Mouse (Mus musculus) 416B (cell line): Measurements from ENCODE around the gene Scin.
"Not testable (repeated sequence)": the region's sequence is repeated elsewhere in the genome, so short reads cannot be mapped to it uniquely, and the experiment has no call there.

ENCODE experiments used
- DNase-seq: peaks from one replicate; pipeline ENCODE4 v3.0.0; 2011; ENCODE audit warnings: low read depth

Gene Scin

DNA sequence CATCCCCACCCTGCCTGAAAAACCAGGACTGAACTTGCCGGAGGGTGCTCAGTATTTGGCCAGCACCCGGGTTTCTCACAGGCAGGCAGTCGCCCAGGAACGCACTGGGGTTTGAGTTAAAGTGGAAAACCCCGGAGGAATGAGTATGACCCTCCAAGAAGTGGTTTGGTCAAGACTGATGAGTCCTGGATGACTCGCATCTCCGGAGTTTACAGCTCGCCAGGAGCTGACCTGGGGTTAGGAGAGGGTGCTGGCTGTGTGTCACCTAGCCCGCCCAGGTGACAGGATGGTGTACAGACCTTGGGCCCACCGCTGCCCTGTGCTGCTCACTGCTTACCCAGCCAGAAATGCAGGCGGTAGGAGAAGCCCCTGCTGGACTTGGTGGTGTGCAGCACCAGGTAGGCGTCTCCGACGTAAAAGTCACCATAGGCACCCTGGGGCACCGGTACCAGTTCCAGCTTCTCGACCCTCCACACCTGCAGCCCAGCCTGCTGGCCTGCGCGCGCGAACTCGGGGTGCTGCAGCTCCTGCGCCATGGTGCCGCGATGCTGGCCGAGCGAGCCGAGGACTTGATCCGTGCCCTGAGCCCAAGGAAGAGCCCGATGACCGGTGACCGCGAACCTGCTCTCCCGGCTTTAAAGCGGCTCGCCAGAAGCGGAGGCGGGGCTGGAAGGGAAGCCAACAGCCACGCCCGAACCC, at the start of gene Scin:
Gene Scin, minus strand, starts transcription at position 656 of the 699 bp plus-strand sequence.
- no peak for DNase-seq

DNA sequence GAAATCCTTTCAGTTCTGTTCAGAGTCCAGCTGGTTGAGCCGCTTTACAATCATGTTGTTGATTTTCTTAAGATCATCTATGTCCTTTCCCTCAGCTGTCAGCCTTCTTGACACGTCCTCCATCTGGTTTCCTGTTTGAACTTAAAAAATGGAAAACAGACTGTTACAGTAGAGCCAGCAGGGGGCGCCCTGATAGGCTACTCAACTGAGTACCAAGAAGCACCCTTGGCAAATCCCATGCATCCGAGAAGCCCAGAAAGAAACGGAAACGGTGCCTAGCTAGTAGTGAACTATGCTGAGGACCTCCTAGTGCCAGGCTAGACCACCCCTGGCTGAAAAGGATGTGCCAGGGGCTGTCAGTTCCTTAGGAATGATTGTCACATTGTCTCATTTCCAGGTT, 43.1 kb upstream of the Scin start:
- peak; percentile 74 for DNase-seq

DNA sequence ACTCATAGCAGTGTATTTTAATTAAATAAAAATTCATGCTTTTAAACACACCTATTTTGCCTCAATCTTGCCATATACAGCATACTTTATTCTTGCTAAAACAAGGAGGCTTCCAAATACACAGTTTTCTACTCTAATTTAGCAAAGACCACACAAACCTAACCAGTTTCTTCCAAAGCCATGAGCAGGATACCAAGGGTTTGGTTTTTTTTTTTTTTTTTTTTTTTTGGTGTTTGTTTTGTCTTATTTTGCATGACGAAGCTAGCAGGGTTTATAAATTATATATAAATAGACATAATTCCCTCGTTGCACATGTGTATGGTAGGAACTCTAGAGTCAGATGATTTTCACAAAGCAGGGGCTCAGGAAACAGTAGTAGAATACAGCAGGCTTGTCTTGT, 42.1 kb upstream of the Scin start:
- DNase-seq, result no peak

DNA sequence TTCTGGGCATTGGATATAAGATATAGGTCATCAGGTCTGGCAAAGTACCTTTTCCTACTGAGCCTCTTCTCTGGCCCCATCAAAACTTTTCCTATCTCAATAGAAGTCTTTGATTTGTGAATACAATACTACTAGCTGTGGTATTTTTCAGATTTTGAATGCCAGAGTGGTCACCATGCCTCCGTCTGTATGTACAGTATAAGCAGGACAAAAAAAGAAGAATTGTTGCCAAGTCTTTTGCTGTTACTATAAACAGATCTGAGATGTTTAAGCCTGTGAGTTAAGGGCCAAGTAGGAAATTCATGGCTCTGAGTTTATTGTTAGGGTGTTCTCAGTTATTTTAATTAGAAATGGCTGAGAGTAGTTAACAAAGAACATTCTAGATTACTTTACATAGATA, 41.1 kb upstream of the Scin start:
- not testable (repeated sequence) for DNase-seq

DNA sequence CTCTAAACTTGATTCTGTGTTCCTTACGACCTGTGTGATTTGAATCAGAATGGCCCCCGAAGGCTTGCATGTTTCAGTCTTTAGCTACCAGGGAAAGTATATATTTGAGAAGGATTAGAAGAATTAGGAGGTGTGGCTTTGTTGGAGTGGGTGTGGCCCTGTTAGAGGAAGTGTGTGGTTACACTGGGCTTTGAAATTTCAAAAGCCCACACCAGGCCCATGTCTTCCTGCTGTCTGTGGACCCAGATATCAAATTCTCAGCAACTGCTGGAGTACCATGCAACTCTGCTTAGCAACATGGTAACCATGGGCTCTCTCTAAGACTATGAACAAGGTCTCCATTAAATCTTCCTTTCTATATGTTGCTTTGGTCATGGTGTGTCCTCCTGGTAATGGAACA, 37.6 kb upstream of the Scin start:
- peak; percentile 78 for DNase-seq

DNA sequence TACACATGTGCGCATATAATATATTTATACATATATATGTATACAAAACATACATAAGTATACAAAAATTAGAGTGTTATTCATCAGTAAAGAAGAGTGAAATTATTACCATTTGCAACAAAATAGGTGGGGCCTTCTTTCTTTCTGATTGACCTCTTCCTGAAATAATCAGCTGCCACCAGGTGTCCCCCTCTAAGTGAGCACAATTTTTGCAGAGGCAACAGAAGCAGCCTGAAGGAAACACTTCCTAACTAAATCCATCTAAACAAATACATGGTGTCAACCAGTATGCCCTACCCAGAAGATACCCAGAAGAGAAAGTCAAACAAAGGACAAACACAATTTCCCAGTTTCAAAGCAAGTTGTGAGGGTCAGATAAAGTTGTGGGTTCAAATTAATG, 35.6 kb upstream of the Scin start:
- no peak for DNase-seq

DNA sequence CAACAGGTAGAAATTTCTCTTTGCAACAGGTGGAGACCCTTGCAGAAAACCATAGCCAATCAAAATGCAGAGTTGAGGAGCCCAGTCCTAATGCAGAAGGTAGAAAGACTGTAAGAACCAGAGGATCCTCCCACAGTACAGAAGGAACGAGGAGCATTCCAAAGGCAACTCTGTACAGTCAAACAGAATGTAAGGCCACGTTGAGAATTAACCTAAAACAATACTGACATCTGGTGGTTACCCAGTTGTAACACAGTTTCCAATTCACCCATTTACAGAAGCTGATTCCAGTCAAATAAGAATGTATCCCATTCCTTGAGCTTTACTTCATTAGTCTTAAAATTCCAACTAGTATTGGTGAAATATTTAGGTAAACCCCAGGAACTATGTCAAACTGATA, 30.6 kb upstream of the Scin start:
- peak; percentile 72 for DNase-seq

DNA sequence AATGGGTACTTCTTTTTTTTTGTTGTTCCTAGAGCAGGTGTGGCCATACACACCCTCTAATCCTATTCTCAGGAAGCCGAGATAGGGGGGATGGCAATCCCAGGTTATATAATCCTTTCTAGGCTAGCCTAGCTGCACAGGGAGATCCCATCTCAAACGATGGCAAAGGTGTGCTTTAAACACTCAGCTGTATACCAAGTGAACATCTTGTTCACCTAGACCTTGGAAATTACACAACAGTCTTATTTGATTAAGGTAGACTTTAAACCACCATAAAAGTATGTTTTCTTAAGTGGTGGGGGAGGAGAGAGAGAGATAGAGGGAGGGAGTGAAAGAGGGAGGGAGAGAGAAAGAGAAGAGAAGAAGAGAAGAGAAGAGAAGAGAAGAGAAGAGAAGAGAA, 26.7 kb upstream of the Scin start:
- DNase-seq, result no peak

DNA sequence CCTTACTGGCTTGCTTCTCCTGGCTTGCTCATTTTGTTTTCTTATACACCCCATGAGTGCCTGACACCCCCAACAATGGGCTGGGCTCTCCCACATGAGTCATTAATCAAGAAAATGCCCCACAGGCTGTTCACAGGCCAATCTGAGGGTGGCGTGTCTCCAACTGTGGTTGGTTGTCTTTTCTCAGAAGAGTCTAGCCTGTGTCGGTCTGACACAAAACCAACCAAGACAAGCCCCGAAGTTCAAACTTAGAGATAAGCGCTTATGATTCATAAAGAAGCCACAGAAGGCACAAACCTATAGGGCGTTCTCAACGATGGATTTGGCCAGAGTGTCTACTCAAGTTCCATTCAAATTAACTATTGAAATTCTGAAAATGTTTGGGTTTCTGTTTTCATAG, 20.2 kb upstream of the Scin start:
- DNase-seq, result peak; percentile 80

DNA sequence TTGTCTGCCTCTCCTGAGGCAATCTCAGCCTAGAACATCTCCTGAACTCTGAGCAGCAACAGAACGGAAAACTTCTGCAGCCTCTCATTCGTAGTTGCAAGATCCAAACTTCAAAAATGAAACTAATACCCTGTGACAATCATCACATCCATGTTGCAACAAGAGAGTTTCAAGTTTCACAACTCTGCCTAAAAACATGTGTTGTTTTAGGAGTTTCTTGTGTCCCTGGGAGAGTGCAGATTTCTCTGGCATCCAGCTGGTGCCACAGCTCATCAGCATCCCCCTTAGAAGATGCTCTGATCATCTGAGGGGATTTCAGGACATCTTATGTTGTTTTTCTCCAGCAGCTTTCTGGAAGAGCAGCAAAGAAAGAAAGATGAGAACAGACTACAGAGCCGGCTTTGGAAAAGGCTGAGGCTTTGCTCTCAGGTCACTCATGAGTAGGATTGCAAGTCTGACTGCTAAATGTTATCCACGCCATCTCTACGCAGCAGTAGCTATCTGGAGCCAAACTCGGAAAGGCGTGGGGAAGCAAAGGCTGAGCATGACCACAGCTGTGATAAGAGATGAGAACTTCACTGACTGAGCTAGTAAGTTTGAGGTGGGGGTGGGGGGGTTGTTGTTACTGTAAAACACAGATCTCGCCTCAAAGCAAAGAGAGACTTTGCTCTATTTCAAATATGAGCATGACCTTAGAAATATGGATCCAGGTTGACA, 18.5 kb upstream of the Scin start:
- DNase-seq, result peak; percentile 50

DNA sequence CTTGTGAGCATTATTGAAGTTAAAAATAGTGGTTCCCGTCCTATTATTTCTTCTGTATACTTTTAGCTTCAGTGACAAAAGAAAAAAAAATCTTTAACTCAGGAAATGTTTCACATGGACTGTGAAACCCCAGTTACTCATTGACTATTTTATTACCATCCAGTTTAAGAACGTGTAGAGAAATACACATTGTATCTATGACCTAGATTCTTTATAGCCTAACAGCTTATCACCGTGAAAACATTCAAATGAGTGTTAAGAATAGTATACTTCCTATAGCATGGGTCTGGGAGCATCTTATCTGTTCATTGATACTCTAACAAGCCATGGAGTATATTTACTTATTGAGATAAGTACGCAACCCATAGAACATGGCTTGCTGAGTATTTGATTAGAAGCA, 13.3 kb upstream of the Scin start:
- DNase-seq, result no peak

DNA sequence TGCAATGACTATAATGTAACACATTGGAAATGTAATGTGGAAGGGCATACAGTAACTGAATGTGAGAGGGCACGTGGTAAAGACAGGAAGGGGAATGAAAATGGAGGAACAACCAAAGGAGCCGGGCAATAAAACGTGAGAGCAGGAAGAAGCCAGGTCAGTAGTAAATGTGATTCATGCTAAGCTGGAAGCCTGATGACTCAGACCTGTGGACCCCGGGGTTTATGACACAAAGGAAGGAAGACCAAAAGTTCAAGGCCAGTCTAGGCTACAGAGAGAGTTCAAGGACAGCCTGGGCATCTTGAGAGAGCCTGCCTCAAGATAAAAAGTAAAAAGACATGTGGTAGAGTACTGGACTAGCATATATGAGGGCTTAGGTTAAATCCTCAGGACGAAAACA, 12.5 kb upstream of the Scin start:
- peak; percentile 86 for DNase-seq

DNA sequence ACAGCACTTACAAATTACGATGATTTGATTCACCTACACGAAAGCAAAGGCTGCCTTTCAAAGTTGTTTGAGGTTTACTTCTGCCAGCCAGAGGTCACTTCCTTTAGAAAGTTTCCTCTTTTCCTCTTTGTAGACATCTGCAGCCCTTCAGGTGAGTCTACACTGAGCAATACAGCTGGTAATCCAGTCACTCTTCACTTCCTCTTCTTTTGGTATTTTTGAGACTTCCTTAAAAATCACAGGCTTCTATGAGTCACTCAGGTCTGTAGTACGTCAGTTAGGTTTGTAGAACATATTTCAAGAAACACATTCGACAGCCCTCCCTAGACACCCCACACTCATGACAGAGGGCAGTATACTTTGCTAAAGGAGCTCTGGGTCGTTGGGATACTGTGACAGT, 6.7 kb upstream of the Scin start:
- DNase-seq, result peak; percentile 47

DNA sequence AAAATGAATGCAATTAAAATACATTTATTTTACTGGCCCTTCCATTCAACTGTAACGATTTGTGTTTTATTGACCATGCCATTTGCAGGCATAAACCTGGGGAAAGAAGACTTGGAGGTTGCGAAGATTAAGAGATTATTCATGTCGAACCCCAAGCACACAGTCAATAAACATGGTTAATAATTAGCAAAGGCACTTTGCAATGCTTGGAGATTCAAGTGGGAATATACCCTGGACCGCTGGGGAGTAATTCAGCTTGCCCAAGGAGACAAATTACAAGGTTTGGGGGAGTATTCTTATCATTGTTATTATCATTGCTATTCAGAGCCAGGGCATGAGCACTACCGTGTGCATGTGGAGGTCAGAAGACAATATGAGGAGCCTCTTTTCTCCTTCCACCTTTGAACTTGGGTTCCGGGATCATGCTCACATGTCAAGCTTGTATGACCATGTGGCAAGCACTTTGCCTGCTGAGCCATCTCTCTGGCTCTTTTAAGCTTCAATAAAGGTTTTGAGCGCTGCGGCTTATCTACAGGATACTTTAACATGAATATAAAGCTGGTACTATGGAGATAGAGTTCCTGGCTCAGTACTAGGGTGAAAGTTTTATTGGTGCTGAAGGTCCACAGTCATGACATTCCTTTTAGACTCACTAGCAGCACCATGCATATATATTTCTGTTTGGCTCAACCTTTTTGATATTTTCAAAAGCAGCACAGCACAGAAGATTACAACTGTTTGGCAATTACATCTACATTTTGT, 5.6 kb upstream of the Scin start:
- no peak for DNase-seq

DNA sequence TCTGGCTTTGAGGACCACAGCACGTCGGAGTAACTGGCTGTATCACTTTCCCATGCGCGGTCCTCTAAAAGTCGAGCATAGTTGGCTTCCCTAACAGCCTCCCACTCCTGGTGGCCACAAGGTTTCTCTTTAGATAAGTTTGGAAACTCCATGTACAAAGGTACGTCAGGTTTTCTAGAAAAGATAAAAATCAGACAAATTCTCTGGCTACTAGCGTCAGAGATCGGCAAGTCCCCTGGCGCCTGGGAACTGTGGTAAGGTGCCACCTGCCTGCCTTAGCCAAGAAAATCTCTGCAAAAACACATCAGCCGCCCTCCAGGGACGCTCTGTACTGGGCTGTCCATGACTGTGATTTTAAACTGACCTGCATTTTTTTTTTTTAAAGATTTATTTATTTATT, 501 bp upstream of the Scin start:
- no peak for DNase-seq

DNA sequence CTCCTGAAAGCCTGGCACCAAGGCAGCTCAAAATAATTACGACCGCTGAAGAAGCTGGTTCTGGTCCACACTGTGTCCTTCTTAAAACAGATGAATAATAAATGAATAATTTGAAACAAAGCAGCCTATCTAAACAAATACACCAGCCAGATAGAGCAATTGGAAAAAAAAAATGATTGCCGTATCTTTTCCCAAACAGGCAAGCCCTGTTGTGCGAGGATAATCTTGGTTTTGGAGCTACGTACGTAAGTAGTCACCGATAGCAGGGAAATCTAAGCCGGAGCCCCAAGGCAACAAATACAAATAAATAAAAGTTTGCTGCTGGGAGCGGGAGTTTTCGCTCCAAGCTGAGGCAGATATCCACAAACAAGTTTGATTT, 845 bp downstream of the Scin start:
- no peak for DNase-seq

DNA sequence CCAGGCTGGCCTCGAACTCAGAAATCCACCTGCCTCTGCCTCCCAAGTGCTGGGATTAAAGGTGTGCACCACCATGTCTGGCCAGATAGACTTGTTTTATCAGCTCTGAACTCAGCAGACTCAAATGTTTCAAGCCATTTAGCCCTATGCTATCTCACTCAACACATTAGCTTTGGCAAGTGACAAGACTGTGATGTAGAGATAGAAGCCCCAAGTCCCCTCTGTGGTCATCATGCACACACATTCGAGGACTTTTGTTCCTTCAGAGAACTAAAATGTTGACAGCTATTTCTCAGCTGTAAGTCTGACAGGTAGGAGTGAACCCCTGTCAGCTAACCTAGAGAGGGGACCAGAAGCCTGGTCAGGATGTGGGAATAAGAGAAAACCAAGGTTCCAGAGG, 15.2 kb downstream of the Scin start:
- peak; percentile 17 for DNase-seq

DNA sequence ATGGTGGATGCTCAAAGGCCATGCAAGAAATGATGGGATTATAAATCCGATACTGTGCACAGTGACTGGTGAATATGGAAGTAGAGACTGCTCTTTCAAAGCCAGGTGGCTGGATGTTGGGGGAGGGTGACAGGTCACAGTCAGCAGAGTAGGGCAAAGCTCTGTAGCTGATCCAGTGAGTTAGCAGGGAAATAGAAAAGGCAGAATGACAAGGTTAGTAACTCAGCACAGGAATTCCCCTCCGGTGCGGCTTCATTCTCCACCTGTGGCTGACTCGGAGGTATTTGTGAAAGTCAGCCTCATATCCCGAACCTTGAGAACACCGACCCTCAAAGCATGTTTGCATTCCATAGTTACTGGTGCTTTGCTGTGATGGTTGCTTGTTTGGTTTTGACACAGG, 17.0 kb downstream of the Scin start:
- no peak for DNase-seq

DNA sequence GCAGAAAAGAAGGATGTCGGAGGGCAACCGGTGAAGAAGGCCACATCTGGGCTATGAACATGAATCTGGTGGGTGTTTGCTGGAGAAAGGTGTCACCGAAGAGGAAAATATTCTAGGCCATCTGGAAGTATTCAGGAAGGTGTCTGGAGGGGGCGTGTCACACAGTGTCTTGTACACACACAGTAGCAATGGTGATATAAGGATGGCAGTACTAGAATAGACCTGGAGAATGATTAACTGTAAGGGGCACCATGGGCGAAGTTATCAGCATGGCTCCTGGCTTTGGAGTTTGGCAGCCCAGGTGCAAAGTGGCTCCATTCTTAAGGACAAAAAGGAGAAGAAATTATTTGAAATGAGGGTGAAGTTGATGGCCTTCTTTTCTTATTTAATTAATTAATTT, 17.8 kb downstream of the Scin start:
- no peak for DNase-seq

DNA sequence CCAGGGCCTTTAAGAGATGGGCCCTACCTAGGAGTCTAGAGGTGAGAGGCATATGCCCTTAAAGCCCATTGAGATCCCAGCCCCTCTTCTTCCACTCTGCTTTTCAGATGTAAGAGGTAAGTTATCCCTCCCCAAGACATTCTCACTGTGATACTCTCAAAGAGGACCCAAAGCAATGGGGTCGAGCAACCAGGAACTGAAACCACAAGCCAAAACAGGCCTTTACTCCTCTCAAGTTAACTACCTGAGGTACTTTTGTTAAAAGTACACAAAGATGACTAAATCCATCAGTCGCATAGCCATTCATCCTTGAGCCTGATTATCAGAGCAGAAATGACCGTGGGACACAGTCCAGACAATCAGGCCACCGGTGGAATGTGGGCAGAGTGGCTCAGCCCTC, 19.1 kb downstream of the Scin start:
- no peak for DNase-seq

DNA sequence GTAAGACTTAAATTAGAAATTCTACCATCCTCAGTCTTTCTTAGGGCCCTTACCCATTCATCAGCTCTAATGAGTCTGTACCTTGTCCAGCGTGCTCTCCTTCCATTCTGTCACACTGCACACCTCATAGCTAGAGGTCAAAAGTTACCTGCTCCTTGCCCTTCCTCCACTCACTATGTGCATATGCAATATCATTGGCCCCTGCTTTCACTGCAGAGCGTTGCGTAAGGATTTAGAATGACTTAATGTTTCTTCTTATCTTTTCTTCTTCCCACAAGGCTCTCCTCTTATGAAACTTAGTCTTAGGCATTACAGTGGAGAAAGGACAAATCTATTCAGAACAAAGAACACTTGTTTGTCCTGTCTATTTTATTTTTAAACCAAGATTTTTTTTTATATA, 20.0 kb downstream of the Scin start:
- peak; percentile 67 for DNase-seq

DNA sequence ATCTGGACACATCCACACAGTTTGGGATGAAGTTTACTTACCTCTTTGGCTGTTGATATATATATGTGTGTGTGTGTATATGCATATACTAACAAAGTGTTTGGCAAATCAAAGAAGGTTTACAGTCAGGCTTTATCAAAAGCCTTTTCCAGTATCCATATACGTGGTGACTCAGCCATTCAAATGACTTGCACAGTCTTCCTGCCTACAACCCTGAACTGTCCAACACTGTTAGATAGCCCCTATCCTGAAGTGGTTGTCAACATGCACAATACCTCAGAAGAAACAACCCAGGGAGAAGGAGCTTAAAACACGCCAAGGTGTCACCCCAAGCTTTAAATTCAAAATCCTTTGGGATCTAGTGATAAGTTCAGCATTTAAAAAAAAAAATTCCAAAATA, 20.4 kb downstream of the Scin start:
- peak; percentile 51 for DNase-seq

DNA sequence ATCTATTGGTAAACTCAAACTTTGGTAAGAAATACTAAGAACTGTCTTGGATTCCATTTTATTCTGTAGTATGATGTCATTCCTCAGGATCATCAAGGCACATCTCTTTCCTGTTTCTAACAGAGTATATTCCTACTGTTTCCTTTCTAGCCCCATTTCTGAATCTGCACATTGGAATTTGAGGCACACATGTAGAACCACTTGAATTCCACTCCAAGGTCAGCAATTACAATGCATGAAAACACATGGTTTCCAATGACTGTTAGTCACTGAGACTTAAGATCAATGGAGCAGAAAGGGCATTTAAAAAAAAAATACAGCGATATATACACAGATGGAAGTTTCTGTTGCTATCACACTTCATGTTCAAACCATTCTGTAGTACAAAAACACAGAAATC, 24.8 kb downstream of the Scin start:
- no peak for DNase-seq
